Mouse (Mus musculus): ENCODE measurements around the gene Taf1d.
"Not testable (repeated sequence)": the region's sequence is repeated elsewhere in the genome, so short reads cannot be mapped to it uniquely, and the experiment has no call there.

The Taf1d gene

GRCm38 (mm10) chr9:15305503-15306397, at the start of gene Taf1d:
Taf1d (plus strand) TSS chr9:15306214.
- peak; percentile 97 to 99 for DNase-seq (ENCODE audit: inconsistent age in 2 of 2, low spot score in 1 of 2)

- DNase-seq (ENCODE audit: inconsistent age in 2 of 2, low spot score in 1 of 2), result no peak
Observed at GRCm38 (mm10) chr9:15256214-15256613, 49.8 kb upstream of the Taf1d start.

GRCm38 (mm10) chr9:15261980-15262379, 44.0 kb upstream of the Taf1d start:
- no peak for DNase-seq (ENCODE audit: inconsistent age in 2 of 2, low spot score in 1 of 2)

- no peak for DNase-seq (ENCODE audit: inconsistent age in 2 of 2, low spot score in 1 of 2)
Observed at GRCm38 (mm10) chr9:15263487-15263886, 42.5 kb upstream of the Taf1d start.

- no peak for DNase-seq (ENCODE audit: inconsistent age in 2 of 2, low spot score in 1 of 2)
Observed at GRCm38 (mm10) chr9:15273981-15274380, 32.0 kb upstream of the Taf1d start.

- no peak for DNase-seq (ENCODE audit: inconsistent age in 2 of 2, low spot score in 1 of 2)
Observed at GRCm38 (mm10) chr9:15276855-15277254, 29.2 kb upstream of the Taf1d start.

- DNase-seq (ENCODE audit: inconsistent age in 2 of 2, low spot score in 1 of 2), result peak in 1 of 2 experiments; percentile 37
Observed at GRCm38 (mm10) chr9:15278343-15278742, 27.7 kb upstream of the Taf1d start.

- no peak for DNase-seq (ENCODE audit: inconsistent age in 2 of 2, low spot score in 1 of 2)
Observed at GRCm38 (mm10) chr9:15279139-15279648, 26.8 kb upstream of the Taf1d start.

- DNase-seq (ENCODE audit: inconsistent age in 2 of 2, low spot score in 1 of 2), result peak; percentile 94 to 97
Observed at GRCm38 (mm10) chr9:15279649-15280490, 26.1 kb upstream of the Taf1d start, which contains the start of gene Med17. Med17 (minus strand) TSS chr9:15279931.

GRCm38 (mm10) chr9:15280491-15280879, 25.5 kb upstream of the Taf1d start:
- no peak for DNase-seq (ENCODE audit: inconsistent age in 2 of 2, low spot score in 1 of 2)

GRCm38 (mm10) chr9:15285443-15285842, 20.6 kb upstream of the Taf1d start:
- peak; percentile 26 to 69 for DNase-seq (ENCODE audit: inconsistent age in 2 of 2, low spot score in 1 of 2)

GRCm38 (mm10) chr9:15287846-15288245, 18.2 kb upstream of the Taf1d start:
- DNase-seq (ENCODE audit: inconsistent age in 2 of 2, low spot score in 1 of 2), result no peak

- DNase-seq (ENCODE audit: inconsistent age in 2 of 2, low spot score in 1 of 2), result no peak
Observed at GRCm38 (mm10) chr9:15288402-15288801, 17.6 kb upstream of the Taf1d start.

GRCm38 (mm10) chr9:15289251-15289650, 16.8 kb upstream of the Taf1d start:
- DNase-seq (ENCODE audit: inconsistent age in 2 of 2, low spot score in 1 of 2), result no peak

GRCm38 (mm10) chr9:15297112-15297511, 8.9 kb upstream of the Taf1d start:
- no peak for DNase-seq (ENCODE audit: inconsistent age in 2 of 2, low spot score in 1 of 2)

GRCm38 (mm10) chr9:15298451-15298850, 7.6 kb upstream of the Taf1d start:
- no peak for DNase-seq (ENCODE audit: inconsistent age in 2 of 2, low spot score in 1 of 2)

GRCm38 (mm10) chr9:15300056-15300455, 6.0 kb upstream of the Taf1d start:
- peak; percentile 17 to 62 for DNase-seq (ENCODE audit: inconsistent age in 2 of 2, low spot score in 1 of 2)

- peak; percentile 86 to 94 for DNase-seq (ENCODE audit: inconsistent age in 2 of 2, low spot score in 1 of 2)
Observed at GRCm38 (mm10) chr9:15301399-15301798, 4.6 kb upstream of the Taf1d start.

GRCm38 (mm10) chr9:15302006-15302405, 4.0 kb upstream of the Taf1d start:
- DNase-seq (ENCODE audit: inconsistent age in 2 of 2, low spot score in 1 of 2), result not testable (repeated sequence)

- peak; percentile 53 to 79 for DNase-seq (ENCODE audit: inconsistent age in 2 of 2, low spot score in 1 of 2)
Observed at GRCm38 (mm10) chr9:15302881-15303280, 3.1 kb upstream of the Taf1d start.

- DNase-seq (ENCODE audit: inconsistent age in 2 of 2, low spot score in 1 of 2), result peak in 1 of 2 experiments; percentile 64
Observed at GRCm38 (mm10) chr9:15306398-15307119, 545 bp downstream of the Taf1d start, which contains the start of gene 4931406C07Rik. 4931406C07Rik (minus strand) TSS chr9:15306448.
